Mouse (Mus musculus) testis, adult 10 weeks (tissue): ENCODE measurements around the gene Apof. TPM values are rescaled to one million over a fixed set of nuclear protein-coding genes. Genes with fewer than 3 reads are reported as not detected.

ENCODE experiments used
- polyA plus RNA-seq: library from polyadenylated mRNA; stranded (reverse); fragments of 350-450 nt; fragmentation: Illumina TruSeq; extraction: RNeasy Lipid Tissue Mini Kit (QIAGEN cat#74804); gene quantifications from one replicate; pipeline ENCODE4 v1.2.3, GENCODE M21; 2014; ENCODE audit warnings: low read depth, low replicate concordance

Apof gene
- 0.34 TPM for polyA plus RNA-seq

DNA sequence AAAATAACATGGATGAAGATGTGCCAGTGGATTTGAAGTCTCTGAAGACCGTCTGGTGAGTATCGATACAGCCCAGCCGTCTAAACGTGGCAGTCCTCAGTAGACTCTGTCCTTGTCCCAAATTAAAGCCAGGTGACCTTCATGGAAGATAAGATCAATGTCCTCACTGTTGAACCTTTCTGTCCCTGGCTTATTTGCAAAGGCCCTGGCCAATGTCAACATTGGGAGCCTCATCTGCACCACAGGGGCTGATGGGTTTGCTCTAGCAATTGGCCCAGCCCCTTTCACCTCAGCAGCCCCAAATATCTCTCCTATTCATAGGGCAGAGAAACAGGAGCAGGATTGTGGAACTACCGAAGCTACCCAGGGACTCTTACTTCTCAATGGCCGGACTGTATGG is at the start of gene Apof:
Gene Apof, plus strand, starts transcription at position 301 of the 400 bp plus-strand sequence.

DNA sequence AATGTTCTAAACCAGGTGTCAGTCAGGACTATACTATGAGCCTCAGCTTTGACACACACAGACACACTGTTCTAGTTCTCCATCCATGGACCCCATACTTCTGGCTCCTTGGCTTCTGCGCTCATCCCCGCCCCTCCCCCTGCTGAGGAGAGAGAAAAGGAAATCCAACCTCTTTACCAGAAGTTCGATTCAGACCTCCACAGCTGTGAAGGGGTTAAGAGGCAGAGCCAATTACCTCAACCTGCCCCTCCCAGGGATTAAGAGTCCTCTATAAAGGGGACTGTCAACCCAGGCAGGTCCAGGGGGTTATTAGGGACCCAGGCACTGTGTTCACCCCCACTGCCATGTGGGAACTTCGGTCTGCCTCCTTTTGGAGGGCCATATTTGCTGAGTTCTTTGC is 42.9 kb upstream of the Apof start, which contains the start of gene Mip:
Gene Mip, plus strand, starts transcription at position 301 of the 400 bp plus-strand sequence.

DNA sequence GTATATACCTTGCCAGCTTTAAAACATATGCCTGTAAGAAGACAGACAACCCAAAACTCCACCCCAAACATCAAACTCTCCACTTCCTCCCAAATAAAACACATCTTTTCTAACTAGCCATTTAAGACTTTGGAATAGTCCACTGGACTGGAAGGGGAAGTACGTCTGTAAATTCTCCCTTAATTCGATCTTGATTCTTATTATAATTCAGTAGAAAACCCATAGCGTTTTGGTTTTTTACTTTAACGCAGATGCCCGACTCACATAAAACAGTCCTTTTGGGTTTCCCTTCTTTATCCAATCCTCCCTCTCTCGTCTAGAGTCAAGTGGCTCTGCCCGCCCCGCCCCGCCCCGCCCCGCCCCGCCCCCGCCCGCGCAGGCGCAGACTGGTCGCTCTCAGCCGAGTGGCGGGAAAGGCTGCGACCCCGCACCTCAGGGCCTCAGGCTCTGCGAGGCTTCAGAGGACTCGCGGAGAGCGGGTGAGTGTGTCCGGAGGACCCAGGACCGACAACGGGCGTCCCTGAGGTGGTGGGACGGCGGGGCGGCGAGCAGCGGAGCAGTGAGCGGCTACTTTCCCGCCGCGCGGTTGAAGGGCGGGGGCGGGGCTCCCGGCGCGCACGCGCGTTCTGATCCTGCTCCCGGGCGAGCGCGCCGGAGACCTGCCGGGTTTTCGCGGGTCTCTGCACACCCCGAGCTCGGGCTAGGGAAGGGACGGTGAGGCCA is 36.6 kb upstream of the Apof start, which contains the start of gene Timeless:
Gene Timeless, plus strand, starts transcription at position 369 of the 723 bp plus-strand sequence.

DNA sequence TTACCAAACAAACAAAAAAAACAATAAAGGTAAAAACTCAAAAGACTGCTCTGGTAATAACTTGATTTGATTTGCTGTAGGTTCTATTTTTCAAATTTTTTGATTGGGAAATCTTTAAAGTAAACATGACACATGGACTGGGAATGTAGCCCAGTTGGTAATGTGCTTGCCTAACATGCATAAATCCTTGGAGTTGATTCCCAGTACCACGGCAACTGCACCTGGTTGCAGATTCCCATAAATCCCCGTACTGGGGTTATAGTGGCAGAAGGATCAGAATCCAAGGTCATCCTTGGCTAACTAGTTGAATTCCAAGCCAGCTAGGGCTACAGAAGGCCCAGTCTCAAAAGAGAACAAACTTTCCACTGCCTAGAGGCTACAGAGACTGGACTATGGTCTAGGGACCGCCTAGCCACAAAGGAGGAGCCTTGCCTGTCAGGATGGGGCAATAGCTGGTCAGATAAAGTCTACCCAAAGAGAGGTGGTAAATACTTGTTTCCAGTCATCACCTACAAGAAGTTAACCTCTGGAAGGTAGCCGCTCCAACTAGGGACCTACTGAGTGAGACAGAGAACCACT is 14.7 kb upstream of the Apof start, which contains the start of gene Apon:
Gene Apon, plus strand, starts transcription at position 420 of the 579 bp plus-strand sequence.

DNA sequence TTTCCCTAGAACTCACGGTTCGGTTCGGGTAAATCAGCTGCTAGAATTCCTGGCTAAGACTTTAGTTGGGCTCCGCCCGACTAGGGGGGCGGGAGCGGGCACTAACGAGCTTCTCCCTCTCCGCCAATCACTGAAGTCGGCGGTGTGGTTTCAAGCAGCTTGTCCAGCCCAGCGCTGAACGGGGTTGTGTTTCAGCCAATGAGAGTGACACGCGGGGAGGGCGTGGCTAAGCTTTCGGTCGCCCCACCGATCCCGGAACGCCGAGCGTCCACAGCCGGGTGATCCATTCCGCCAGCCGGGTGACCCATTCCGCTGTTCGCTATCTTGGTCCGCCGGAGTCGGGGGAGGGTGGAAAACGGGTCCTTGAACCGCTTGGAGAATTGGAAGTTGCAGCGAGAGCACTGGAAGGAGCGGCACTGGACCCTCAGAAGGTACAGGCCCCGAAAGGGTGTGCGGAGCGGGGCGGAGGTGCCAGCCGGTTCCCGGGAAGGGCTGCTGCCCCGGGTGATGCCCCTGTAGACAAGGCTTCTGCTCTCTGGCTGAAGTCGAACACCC is 1.9 kb downstream of the Apof start, which contains the start of gene Stat2:
Gene Stat2, plus strand, starts transcription at position 273 of the 555 bp plus-strand sequence.

DNA sequence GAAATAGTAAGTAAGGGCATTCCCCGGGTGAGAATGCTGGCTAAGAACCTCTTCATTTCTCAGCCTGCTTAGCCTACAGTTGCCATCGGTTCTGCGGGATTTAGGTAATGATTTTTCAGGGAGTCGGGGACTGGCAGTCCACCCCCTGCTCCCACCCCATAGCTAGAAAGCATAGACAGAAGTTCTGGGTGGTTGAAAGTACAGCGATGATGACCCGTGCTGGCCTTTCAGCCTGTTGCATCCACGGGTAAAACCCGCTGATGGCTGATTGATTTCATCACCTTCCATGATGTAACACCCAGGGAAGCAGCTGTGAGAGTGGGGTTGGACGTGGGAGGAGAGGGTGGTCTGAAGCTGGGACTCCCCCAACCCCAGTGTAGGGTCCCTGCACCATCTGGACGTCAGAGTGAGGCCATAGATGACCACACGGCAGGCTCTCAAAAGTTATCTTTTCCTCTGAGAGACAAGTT is 30.3 kb downstream of the Apof start, which contains the start of gene Il23a:
Gene Il23a, minus strand, starts transcription at position 51 of the 470 bp plus-strand sequence.

DNA sequence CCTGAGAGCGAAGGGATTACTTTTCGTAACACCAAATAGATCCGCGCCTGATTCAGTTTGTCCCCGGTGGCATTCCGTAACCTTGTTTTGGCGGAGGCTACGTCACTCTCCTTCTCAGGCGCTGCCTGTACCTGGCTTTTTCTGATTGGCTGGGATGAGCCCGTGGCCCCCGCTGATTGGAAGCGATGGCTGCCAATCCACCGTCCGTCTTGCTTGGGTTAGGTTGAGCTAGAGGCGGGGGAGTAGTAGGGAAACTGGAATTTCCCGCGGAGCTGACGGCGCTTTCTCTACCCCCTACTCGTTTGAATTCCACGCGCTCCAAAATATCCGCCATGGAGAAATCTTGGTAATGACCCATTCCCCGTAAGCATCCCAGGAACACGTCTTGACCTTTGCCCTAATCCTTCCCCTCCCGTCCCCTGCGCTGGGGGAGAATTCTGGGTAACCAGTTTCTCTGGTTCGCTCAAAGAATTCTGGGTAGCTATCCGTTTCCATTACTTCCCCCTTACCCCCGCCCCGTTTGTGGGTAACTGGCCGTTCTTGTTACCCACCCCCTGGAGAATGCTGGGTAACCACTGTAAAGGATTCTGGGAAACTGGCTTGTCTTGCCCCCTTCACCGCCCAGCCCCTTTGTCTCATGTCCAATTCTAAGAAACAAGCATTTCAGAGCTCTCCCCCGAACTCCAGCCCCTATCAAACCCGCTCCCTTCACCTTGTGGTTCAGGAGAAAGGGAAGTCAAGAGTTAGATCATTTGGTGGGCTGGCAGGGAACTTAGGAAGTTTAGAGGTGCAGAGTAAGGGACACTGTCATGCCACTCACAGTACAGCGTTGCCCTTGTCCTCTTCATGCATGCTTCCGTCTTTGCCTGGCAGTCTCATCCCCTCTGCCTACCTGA is 34.9 kb downstream of the Apof start, which contains the start of gene Pan2:
Gene Pan2, plus strand, starts transcription at position 210 of the 896 bp plus-strand sequence.

Other genes starting within 250 kb of the Apof start
- 988 TPM for gene Naca, start 233.1 kb upstream of the Apof start, polyA plus RNA-seq
- gene Ptges3, start 209.7 kb upstream of the Apof start, polyA plus RNA-seq = 541 TPM
- 333 TPM for gene Atp5b, start 185.4 kb upstream of the Apof start, polyA plus RNA-seq
- gene Baz2a, start 177.1 kb upstream of the Apof start, polyA plus RNA-seq = 58.1 TPM
- gene Rbms2, start 88.4 kb upstream of the Apof start, polyA plus RNA-seq = 5.9 TPM
- gene Gls2, start 74.2 kb upstream of the Apof start, polyA plus RNA-seq = 0.53 TPM
- 3.3 TPM for gene Spryd4, start 56.9 kb upstream of the Apof start, polyA plus RNA-seq
- not detected for gene Mip, start 42.8 kb upstream of the Apof start, polyA plus RNA-seq
- gene Timeless, start 36.6 kb upstream of the Apof start, polyA plus RNA-seq = 2.2 TPM
- not detected for gene Apon, start 14.6 kb upstream of the Apof start, polyA plus RNA-seq
- gene Stat2, start 1.9 kb downstream of the Apof start, polyA plus RNA-seq = 1.8 TPM
- gene Il23a, start 30.1 kb downstream of the Apof start, polyA plus RNA-seq = 0.36 TPM
- gene Pan2, start 34.7 kb downstream of the Apof start, polyA plus RNA-seq = 10.8 TPM
- 7.6 TPM for gene Cnpy2, start 53.8 kb downstream of the Apof start, polyA plus RNA-seq
- gene Cs, start 69.1 kb downstream of the Apof start, polyA plus RNA-seq = 25.2 TPM
- gene Coq10a, start 100.3 kb downstream of the Apof start, polyA plus RNA-seq = 4.6 TPM
- gene Ankrd52, start 108.4 kb downstream of the Apof start, polyA plus RNA-seq = 2.2 TPM
- not detected for gene Slc39a5, start 132.6 kb downstream of the Apof start, polyA plus RNA-seq
- gene Nabp2, start 142.8 kb downstream of the Apof start, polyA plus RNA-seq = 9.7 TPM
- gene Rnf41, start 143.0 kb downstream of the Apof start, polyA plus RNA-seq = 9.4 TPM
- 96.4 TPM for gene Smarcc2, start 190.6 kb downstream of the Apof start, polyA plus RNA-seq
- 20.5 TPM for gene Myl6, start 225.5 kb downstream of the Apof start, polyA plus RNA-seq
- gene Myl6b, start 230.0 kb downstream of the Apof start, polyA plus RNA-seq = 0.71 TPM